Mouse (Mus musculus) liver, postnatal 0 days (tissue): ENCODE measurements at regions not wholly inside any gene's neighbourhood (a gene's known extent, or its start where the extent isn't known, plus 50 kb on each side); places are given as distances from the start of the nearest gene placed in this dataset.

Source experiments
- CTCF ChIP-seq: sonication (generic); IDR thresholded peaks from 2 replicates; pipeline ENCODE4 v1.5.1; 2016; ENCODE audit warnings: antibody characterized with exemption, low read depth
- EP300 ChIP-seq: IDR thresholded peaks from 2 replicates; pipeline ENCODE4 v1.6.1; 2016; ENCODE audit warnings: antibody characterized with exemption, low read depth, mild to moderate bottlenecking

GRCm38 (mm10) chr15:52967801-52968235 is 916.9 kb upstream of the Gm7489 start:
- TF ChIP-seq CTCF: no peak
- TF ChIP-seq EP300: no peak
